Mouse (Mus musculus) bone marrow macrophage, adult 2 months (primary cell): ENCODE measurements at regions not wholly inside any gene's neighbourhood (a gene's known extent, or its start where the extent isn't known, plus 50 kb on each side); places are given as distances from the start of the nearest gene placed in this dataset.

Experiments used
- CTCF ChIP-seq: IDR thresholded peaks from 2 replicates; pipeline ENCODE4 v1.5.1; 2012; ENCODE audit warnings: low read depth, mild to moderate bottlenecking, low read length, moderate library complexity
- POLR2A ChIP-seq: IDR thresholded peaks from 2 replicates; pipeline ENCODE4 v1.6.1; 2012; ENCODE audit warnings: mild to moderate bottlenecking, low read depth, low read length, borderline replicate concordance

DNA sequence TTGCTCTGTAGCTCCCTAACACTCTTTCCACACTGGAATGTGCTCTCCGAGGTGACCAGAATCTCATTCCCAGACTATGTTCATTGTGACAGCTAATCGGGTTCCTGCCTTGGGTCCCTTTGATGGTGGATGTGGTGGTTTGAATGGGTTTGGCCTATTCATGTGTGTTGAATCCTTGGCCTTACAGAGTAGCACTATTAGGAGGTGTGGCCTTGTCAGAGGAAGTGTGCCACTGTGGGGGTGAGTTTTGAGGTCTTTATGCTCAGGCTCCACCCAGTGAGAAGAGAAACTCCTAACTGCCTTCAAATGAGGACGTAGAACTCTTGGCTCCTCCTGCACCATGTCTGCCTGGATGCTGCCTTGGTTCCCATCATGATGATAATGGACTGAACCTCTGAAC is 232.8 kb downstream of the Sipa1l2 start:
- no peak for TF ChIP-seq POLR2A
- no peak for TF ChIP-seq CTCF
